Mouse (Mus musculus): ENCODE results near the gene Eya2. TPM values are rescaled to one million over a fixed set of nuclear protein-coding genes. Genes with fewer than 3 reads are reported as not detected.

The Eya2 gene
- polyA plus RNA-seq, 1 experiment from 2014 or later: 4.2 TPM

GRCm38 (mm10) chr2:165733701-165734100 is 138.9 kb downstream of the Eya2 start:
- ATAC-seq: no peak
- Histone ChIP-seq H3K9me3 (replicated peaks; ENCODE audit: control insufficient read depth, low read length) (no peaks in the 10 kb centered on the region), H3K36me3 (ENCODE audit: control insufficient read depth, insufficient read depth, low read length) (no peaks in the 10 kb centered on the region), H3K27ac (ENCODE audit: low read depth, low read length) (no peak overlapping the region), H3K9ac (ENCODE audit: low read length) (no peak overlapping the region), H3K4me1 (ENCODE audit: control insufficient read depth, insufficient read depth, low read length) (peaks cover 3% of the 10 kb centered on the region; the same call in 1 of the 2 replicates), H3K4me2 (ENCODE audit: low read length) (no peak overlapping the region), H3K4me3 (ENCODE audit: low read depth, low read length) (no peak overlapping the region), H3K27me3 (replicated peaks; ENCODE audit: control insufficient read depth, insufficient read depth, low read length) (no peaks in the 10 kb centered on the region)
- WGBS: 85% methylated on average over 8 of the region's 8 CpGs
- DNase-seq (ENCODE audit: low spot score): no peak

GRCm38 (mm10) chr2:165736297-165736696 is 141.5 kb downstream of the Eya2 start:
- 53% methylated on average over 2 of the region's 2 CpGs for WGBS
- H3K27ac ChIP-seq (ENCODE audit: low read depth, low read length): no peak overlapping the region
- no peaks in the 10 kb centered on the region for H3K9me3 ChIP-seq (replicated peaks; ENCODE audit: control insufficient read depth, low read length)
- H3K4me2 ChIP-seq (ENCODE audit: low read length): no peak overlapping the region
- DNase-seq (ENCODE audit: low spot score): peak; percentile 36
- H3K36me3 ChIP-seq (ENCODE audit: control insufficient read depth, insufficient read depth, low read length): no peaks in the 10 kb centered on the region
- no peak for ATAC-seq
- peaks cover 3% of the 10 kb centered on the region; the same call in 1 of the 2 replicates for H3K4me1 ChIP-seq (ENCODE audit: control insufficient read depth, insufficient read depth, low read length)
- H3K4me3 ChIP-seq (ENCODE audit: low read depth, low read length): no peak overlapping the region
- no peaks in the 10 kb centered on the region for H3K27me3 ChIP-seq (replicated peaks; ENCODE audit: control insufficient read depth, insufficient read depth, low read length)
- no peak overlapping the region for H3K9ac ChIP-seq (ENCODE audit: low read length)

- no peak for DNase-seq (ENCODE audit: low spot score)
- peaks cover 18% of the 10 kb centered on the region for H3K4me1 ChIP-seq (ENCODE audit: control insufficient read depth, insufficient read depth, low read length)
- 25% methylated on average over 3 of the region's 5 CpGs for WGBS
- H3K4me3 ChIP-seq (ENCODE audit: low read depth, low read length): no peak overlapping the region
- H3K27ac ChIP-seq (ENCODE audit: low read depth, low read length): no peak overlapping the region
- no peak overlapping the region for H3K4me2 ChIP-seq (ENCODE audit: low read length)
- H3K9me3 ChIP-seq (replicated peaks; ENCODE audit: control insufficient read depth, low read length): no peaks in the 10 kb centered on the region
- no peak overlapping the region for H3K9ac ChIP-seq (ENCODE audit: low read length)
- no peak for ATAC-seq
- no peaks in the 10 kb centered on the region for H3K27me3 ChIP-seq (replicated peaks; ENCODE audit: control insufficient read depth, insufficient read depth, low read length)
- H3K36me3 ChIP-seq (ENCODE audit: control insufficient read depth, insufficient read depth, low read length): no peaks in the 10 kb centered on the region
Measured at GRCm38 (mm10) chr2:165740381-165740780, 145.5 kb downstream of the Eya2 start.

GRCm38 (mm10) chr2:165740982-165741381 is 146.2 kb downstream of the Eya2 start:
- Histone ChIP-seq H3K27ac (ENCODE audit: low read depth, low read length) (no peak overlapping the region), H3K27me3 (replicated peaks; ENCODE audit: control insufficient read depth, insufficient read depth, low read length) (no peaks in the 10 kb centered on the region), H3K4me2 (ENCODE audit: low read length) (no peak overlapping the region), H3K9me3 (replicated peaks; ENCODE audit: control insufficient read depth, low read length) (no peaks in the 10 kb centered on the region), H3K4me3 (ENCODE audit: low read depth, low read length) (no peak overlapping the region), H3K4me1 (ENCODE audit: control insufficient read depth, insufficient read depth, low read length) (peaks cover 23% of the 10 kb centered on the region), H3K9ac (ENCODE audit: low read length) (no peak overlapping the region), H3K36me3 (ENCODE audit: control insufficient read depth, insufficient read depth, low read length) (no peaks in the 10 kb centered on the region)
- 7% methylated on average over 9 of the region's 9 CpGs for WGBS
- no peak for ATAC-seq
- DNase-seq (ENCODE audit: low spot score): peak; percentile 33

GRCm38 (mm10) chr2:165741526-165742050 is 146.8 kb downstream of the Eya2 start:
- Histone ChIP-seq H3K9me3 (replicated peaks; ENCODE audit: control insufficient read depth, low read length) (no peaks in the 10 kb centered on the region), H3K4me3 (ENCODE audit: low read depth, low read length) (no peak overlapping the region), H3K4me1 (ENCODE audit: control insufficient read depth, insufficient read depth, low read length) (peaks cover 25% of the 10 kb centered on the region), H3K27me3 (replicated peaks; ENCODE audit: control insufficient read depth, insufficient read depth, low read length) (no peaks in the 10 kb centered on the region), H3K27ac (ENCODE audit: low read depth, low read length) (no peak overlapping the region), H3K4me2 (ENCODE audit: low read length) (no peak overlapping the region), H3K36me3 (ENCODE audit: control insufficient read depth, insufficient read depth, low read length) (no peaks in the 10 kb centered on the region), H3K9ac (ENCODE audit: low read length) (no peak overlapping the region)
- ATAC-seq: no peak
- 14% methylated on average over 11 of the region's 11 CpGs for WGBS
- no peak for DNase-seq (ENCODE audit: low spot score)

GRCm38 (mm10) chr2:165742210-165742786 is 147.5 kb downstream of the Eya2 start:
- no peaks in the 10 kb centered on the region for H3K36me3 ChIP-seq (ENCODE audit: control insufficient read depth, insufficient read depth, low read length)
- no peak overlapping the region for H3K4me3 ChIP-seq (ENCODE audit: low read depth, low read length)
- H3K4me2 ChIP-seq (ENCODE audit: low read length): no peak overlapping the region
- peaks cover 25% of the 10 kb centered on the region for H3K4me1 ChIP-seq (ENCODE audit: control insufficient read depth, insufficient read depth, low read length)
- ATAC-seq (no peak), DNase-seq (ENCODE audit: low spot score) (no peak)
- no peak overlapping the region for H3K27ac ChIP-seq (ENCODE audit: low read depth, low read length)
- H3K27me3 ChIP-seq (replicated peaks; ENCODE audit: control insufficient read depth, insufficient read depth, low read length): no peaks in the 10 kb centered on the region
- no peak overlapping the region for H3K9ac ChIP-seq (ENCODE audit: low read length)
- H3K9me3 ChIP-seq (replicated peaks; ENCODE audit: control insufficient read depth, low read length): no peaks in the 10 kb centered on the region
- WGBS: 21% methylated on average over 21 of the region's 21 CpGs

- ATAC-seq: peak; percentile 83
- Histone ChIP-seq H3K9me3 (replicated peaks; ENCODE audit: control insufficient read depth, low read length) (no peaks in the 10 kb centered on the region), H3K9ac (ENCODE audit: low read length) (no peak overlapping the region; the same call in 1 of the 2 replicates), H3K27ac (ENCODE audit: low read depth, low read length) (peak overlapping the region; percentile 65), H3K4me2 (ENCODE audit: low read length) (peak overlapping the region; percentile 28), H3K27me3 (replicated peaks; ENCODE audit: control insufficient read depth, insufficient read depth, low read length) (no peaks in the 10 kb centered on the region; the same call in 1 of the 2 replicates), H3K4me1 (ENCODE audit: control insufficient read depth, insufficient read depth, low read length) (peaks cover 29% of the 10 kb centered on the region), H3K36me3 (ENCODE audit: control insufficient read depth, insufficient read depth, low read length) (no peaks in the 10 kb centered on the region), H3K4me3 (ENCODE audit: low read depth, low read length) (no peak overlapping the region)
- 6% methylated on average over 18 of the region's 18 CpGs for WGBS
- DNase-seq (ENCODE audit: low spot score): peak; percentile 92
Measured at GRCm38 (mm10) chr2:165745306-165746098, 150.7 kb downstream of the Eya2 start.

- ATAC-seq (no peak), DNase-seq (ENCODE audit: low spot score) (peak; percentile 17)
- H3K9ac ChIP-seq (ENCODE audit: low read length): no peak overlapping the region
- H3K36me3 ChIP-seq (ENCODE audit: control insufficient read depth, insufficient read depth, low read length): no peaks in the 10 kb centered on the region
- peaks cover 21% of the 10 kb centered on the region for H3K4me1 ChIP-seq (ENCODE audit: control insufficient read depth, insufficient read depth, low read length)
- no peaks in the 10 kb centered on the region; the same call in 1 of the 2 replicates for H3K27me3 ChIP-seq (replicated peaks; ENCODE audit: control insufficient read depth, insufficient read depth, low read length)
- H3K4me2 ChIP-seq (ENCODE audit: low read length): no peak overlapping the region
- H3K9me3 ChIP-seq (replicated peaks; ENCODE audit: control insufficient read depth, low read length): no peaks in the 10 kb centered on the region
- no peak overlapping the region for H3K27ac ChIP-seq (ENCODE audit: low read depth, low read length)
- WGBS: 57% methylated on average over 7 of the region's 7 CpGs
- no peak overlapping the region for H3K4me3 ChIP-seq (ENCODE audit: low read depth, low read length)
Measured at GRCm38 (mm10) chr2:165747975-165748374, 153.1 kb downstream of the Eya2 start.

GRCm38 (mm10) chr2:165748426-165748825 is 153.6 kb downstream of the Eya2 start:
- ATAC-seq (no peak), DNase-seq (ENCODE audit: low spot score) (no peak)
- H3K27ac ChIP-seq (ENCODE audit: low read depth, low read length): no peak overlapping the region
- H3K4me1 ChIP-seq (ENCODE audit: control insufficient read depth, insufficient read depth, low read length): peaks cover 21% of the 10 kb centered on the region
- no peaks in the 10 kb centered on the region for H3K9me3 ChIP-seq (replicated peaks; ENCODE audit: control insufficient read depth, low read length)
- H3K4me3 ChIP-seq (ENCODE audit: low read depth, low read length): no peak overlapping the region
- no peak overlapping the region for H3K4me2 ChIP-seq (ENCODE audit: low read length)
- H3K27me3 ChIP-seq (replicated peaks; ENCODE audit: control insufficient read depth, insufficient read depth, low read length): no peaks in the 10 kb centered on the region; the same call in 1 of the 2 replicates
- 15% methylated on average over 11 of the region's 11 CpGs for WGBS
- H3K9ac ChIP-seq (ENCODE audit: low read length): no peak overlapping the region
- H3K36me3 ChIP-seq (ENCODE audit: control insufficient read depth, insufficient read depth, low read length): no peaks in the 10 kb centered on the region
